Mouse (Mus musculus): ENCODE measurements around the gene Mfsd5. TPM values are rescaled to one million over a fixed set of nuclear protein-coding genes. Genes with fewer than 3 reads are reported as not detected.

Mfsd5 gene
- polyA plus RNA-seq (2012; rRNA removed): 48.7 and 53.6 TPM in 2 replicates

- 0 out of 2 replicates have a peak, but pooled peaks have one; percentile 5 for TF ChIP-seq CTCF (IDR thresholded peaks at IDR 0.05; ENCODE audit: borderline replicate concordance, extremely low read depth, insufficient read depth, insufficient read length)
- TF ChIP-seq POLR2A (IDR thresholded peaks at IDR 0.05; ENCODE audit: borderline replicate concordance, extremely low read depth, insufficient read depth, insufficient read length, poor library complexity, severe bottlenecking): peak; percentile 90
- peak; percentile 95 for DNase-seq (ENCODE audit: low read depth)
Measured at GRCm38 (mm10) chr15:102279092-102279782, at the start of gene Mfsd5. Mfsd5 (plus strand) TSS chr15:102279454.

- DNase-seq (ENCODE audit: low read depth): no peak
Measured at GRCm38 (mm10) chr15:102230408-102231321, 48.6 kb upstream of the Mfsd5 start.

GRCm38 (mm10) chr15:102231748-102232147 lies 47.5 kb upstream of the Mfsd5 start, which contains the start of gene Itgb7:
Itgb7 (minus strand) TSS chr15:102231944.
- TF ChIP-seq CTCF (IDR thresholded peaks at IDR 0.05; ENCODE audit: borderline replicate concordance, extremely low read depth, insufficient read depth, insufficient read length): no peak
- no peak for TF ChIP-seq POLR2A (IDR thresholded peaks at IDR 0.05; ENCODE audit: borderline replicate concordance, extremely low read depth, insufficient read depth, insufficient read length, poor library complexity, severe bottlenecking)
- DNase-seq (ENCODE audit: low read depth): no peak

More at GRCm38 (mm10) chr15:102230408-102231321, 48.6 kb upstream of the Mfsd5 start:
- no peak for TF ChIP-seq POLR2A (IDR thresholded peaks at IDR 0.05; ENCODE audit: borderline replicate concordance, extremely low read depth, insufficient read depth, insufficient read length, poor library complexity, severe bottlenecking)
- TF ChIP-seq CTCF (IDR thresholded peaks at IDR 0.05; ENCODE audit: borderline replicate concordance, extremely low read depth, insufficient read depth, insufficient read length): no peak

GRCm38 (mm10) chr15:102232764-102233163 lies 46.5 kb upstream of the Mfsd5 start:
- TF ChIP-seq CTCF (IDR thresholded peaks at IDR 0.05; ENCODE audit: borderline replicate concordance, extremely low read depth, insufficient read depth, insufficient read length) (no peak), POLR2A (IDR thresholded peaks at IDR 0.05; ENCODE audit: borderline replicate concordance, extremely low read depth, insufficient read depth, insufficient read length, poor library complexity, severe bottlenecking) (no peak)

GRCm38 (mm10) chr15:102233896-102234295 lies 45.4 kb upstream of the Mfsd5 start:
- DNase-seq (ENCODE audit: low read depth): no peak
- TF ChIP-seq POLR2A (IDR thresholded peaks at IDR 0.05; ENCODE audit: borderline replicate concordance, extremely low read depth, insufficient read depth, insufficient read length, poor library complexity, severe bottlenecking) (no peak), CTCF (IDR thresholded peaks at IDR 0.05; ENCODE audit: borderline replicate concordance, extremely low read depth, insufficient read depth, insufficient read length) (no peak)

More at GRCm38 (mm10) chr15:102232764-102233163, 46.5 kb upstream of the Mfsd5 start:
- no peak for DNase-seq (ENCODE audit: low read depth)

- TF ChIP-seq POLR2A (IDR thresholded peaks at IDR 0.05; ENCODE audit: borderline replicate concordance, extremely low read depth, insufficient read depth, insufficient read length, poor library complexity, severe bottlenecking): no peak
- no peak for TF ChIP-seq CTCF (IDR thresholded peaks at IDR 0.05; ENCODE audit: borderline replicate concordance, extremely low read depth, insufficient read depth, insufficient read length)
- no peak for DNase-seq (ENCODE audit: low read depth)
Measured at GRCm38 (mm10) chr15:102235371-102236027, 43.8 kb upstream of the Mfsd5 start.

- no peak for DNase-seq (ENCODE audit: low read depth)
- TF ChIP-seq POLR2A (IDR thresholded peaks at IDR 0.05; ENCODE audit: borderline replicate concordance, extremely low read depth, insufficient read depth, insufficient read length, poor library complexity, severe bottlenecking) (no peak), CTCF (IDR thresholded peaks at IDR 0.05; ENCODE audit: borderline replicate concordance, extremely low read depth, insufficient read depth, insufficient read length) (no peak)
Measured at GRCm38 (mm10) chr15:102238543-102239259, 40.6 kb upstream of the Mfsd5 start.

- peak; percentile 83 for DNase-seq (ENCODE audit: low read depth)
- TF ChIP-seq POLR2A (IDR thresholded peaks at IDR 0.05; ENCODE audit: borderline replicate concordance, extremely low read depth, insufficient read depth, insufficient read length, poor library complexity, severe bottlenecking) (no peak), CTCF (IDR thresholded peaks at IDR 0.05; ENCODE audit: borderline replicate concordance, extremely low read depth, insufficient read depth, insufficient read length) (peak; percentile 89)
Measured at GRCm38 (mm10) chr15:102239260-102239590, 40.0 kb upstream of the Mfsd5 start.

GRCm38 (mm10) chr15:102239851-102240250 lies 39.4 kb upstream of the Mfsd5 start:
- DNase-seq (ENCODE audit: low read depth): no peak
- TF ChIP-seq CTCF (IDR thresholded peaks at IDR 0.05; ENCODE audit: borderline replicate concordance, extremely low read depth, insufficient read depth, insufficient read length) (no peak), POLR2A (IDR thresholded peaks at IDR 0.05; ENCODE audit: borderline replicate concordance, extremely low read depth, insufficient read depth, insufficient read length, poor library complexity, severe bottlenecking) (no peak)

- no peak for TF ChIP-seq POLR2A (IDR thresholded peaks at IDR 0.05; ENCODE audit: borderline replicate concordance, extremely low read depth, insufficient read depth, insufficient read length, poor library complexity, severe bottlenecking)
- TF ChIP-seq CTCF (IDR thresholded peaks at IDR 0.05; ENCODE audit: borderline replicate concordance, extremely low read depth, insufficient read depth, insufficient read length): no peak
- no peak for DNase-seq (ENCODE audit: low read depth)
Measured at GRCm38 (mm10) chr15:102240607-102241006, 38.6 kb upstream of the Mfsd5 start.
